Mouse (Mus musculus) myocyte (in vitro differentiated cells): ENCODE measurements around the gene Slc15a4. TPM values are rescaled to one million over a fixed set of nuclear protein-coding genes. Genes with fewer than 3 reads are reported as not detected.

Source experiments
- H3K27me3 ChIP-seq: one replicate; pipeline ENCODE4 v1.6.1; 2011; ENCODE audit not compliant: control insufficient read depth, insufficient read depth, insufficient read length
- H3K36me3 ChIP-seq: one replicate; pipeline ENCODE4 v1.6.1; 2011; ENCODE audit not compliant: control insufficient read depth, insufficient read depth
- H3K4me2 ChIP-seq: one replicate; pipeline ENCODE4 v1.6.1; 2011; ENCODE audit warnings: low read depth, control low read depth
- H3K4me3 ChIP-seq: one replicate; pipeline ENCODE4 v1.5.1; 2011; ENCODE audit warnings: mild to moderate bottlenecking, control low read depth, moderate library complexity
- H3K79me2 ChIP-seq: one replicate; pipeline ENCODE4 v1.6.1; 2011; ENCODE audit not compliant: control insufficient read depth, insufficient read depth
- H3ac ChIP-seq: one replicate; pipeline ENCODE4 v1.6.1; 2011; ENCODE audit not compliant: control insufficient read depth, insufficient read length
- CEBPB ChIP-seq: IDR thresholded peaks from 2 replicates; pipeline ENCODE4 v1.6.1; 2011; ENCODE audit warnings: mild to moderate bottlenecking, moderate library complexity; ENCODE audit not compliant: poor library complexity, insufficient read depth, severe bottlenecking
- E2F4 ChIP-seq: IDR thresholded peaks from one replicate; pipeline ENCODE4 v1.6.1; 2011; ENCODE audit warnings: mild to moderate bottlenecking, control low read depth, moderate library complexity; ENCODE audit not compliant: insufficient read depth
- MAX ChIP-seq: IDR thresholded peaks from one replicate; pipeline ENCODE4 v1.6.1; 2011; ENCODE audit warnings: low read depth, mild to moderate bottlenecking, control low read depth
- MYOD1 ChIP-seq, 3 experiments: IDR thresholded peaks; one replicate each; pipeline ENCODE4 v1.6.1; 2011; ENCODE audit warnings: control low read depth in 2 of 3, low read depth in 2 of 3, mild to moderate bottlenecking in 2 of 3, moderate library complexity in 1 of 3; ENCODE audit not compliant: insufficient read length in 2 of 3, control insufficient read depth in 1 of 3
- MYOG ChIP-seq, 3 experiments: IDR thresholded peaks; one replicate each; pipeline ENCODE4 v1.6.1; 2011; ENCODE audit warnings: control low read depth in 2 of 3, low read depth in 2 of 3, mild to moderate bottlenecking in 2 of 3; ENCODE audit not compliant: insufficient read length in 2 of 3, control insufficient read depth in 1 of 3, insufficient read depth in 1 of 3
- POLR2A ChIP-seq: IDR thresholded peaks from one replicate; pipeline ENCODE4 v1.6.1; 2011; ENCODE audit warnings: low read depth, mild to moderate bottlenecking, control low read depth, moderate library complexity; ENCODE audit not compliant: insufficient read length
- POLR2AphosphoS2 ChIP-seq: IDR thresholded peaks from one replicate; pipeline ENCODE4 v1.6.1; 2011; ENCODE audit warnings: low read depth, control low read depth; ENCODE audit not compliant: insufficient read length
- REST ChIP-seq: IDR thresholded peaks from one replicate; pipeline ENCODE4 v1.6.1; 2011; ENCODE audit warnings: mild to moderate bottlenecking, control low read depth, moderate library complexity; ENCODE audit not compliant: insufficient read depth, insufficient read length
- SRF ChIP-seq: IDR thresholded peaks from one replicate; pipeline ENCODE4 v1.6.1; 2011; ENCODE audit warnings: low read depth; ENCODE audit not compliant: control insufficient read depth, insufficient read length
- TCF12 ChIP-seq: IDR thresholded peaks from one replicate; pipeline ENCODE4 v1.6.1; 2011; ENCODE audit warnings: mild to moderate bottlenecking, control low read depth; ENCODE audit not compliant: poor library complexity, insufficient read depth, severe bottlenecking
- TCF3 ChIP-seq: IDR thresholded peaks from one replicate; pipeline ENCODE4 v1.6.1; 2011; ENCODE audit warnings: low read depth, control low read depth; ENCODE audit not compliant: insufficient read length
- USF1 ChIP-seq: IDR thresholded peaks from one replicate; pipeline ENCODE4 v1.6.1; 2011; ENCODE audit warnings: low read depth, mild to moderate bottlenecking, control low read depth, moderate library complexity
- polyA plus RNA-seq: library from polyadenylated mRNA; unstranded; fragments of >200 nt; fragmentation: generic; extraction: Trizol; gene quantifications from one replicate; pipeline ENCODE4 v1.2.1, GENCODE M21; 2012; ENCODE audit warnings: missing spikeins

Gene Slc15a4
- polyA plus RNA-seq, 1 experiment, result 69.6 TPM

GRCm38 (mm10) chr5:127611881-127612280, 20.8 kb downstream of the Slc15a4 start:
- Histone ChIP-seq H3K27me3 (no peaks in the 10 kb centered on the region), H3K36me3 (no peaks in the 10 kb centered on the region), H3ac (no peak overlapping the region), H3K4me3 (no peak overlapping the region), H3K79me2 (peaks cover 95% of the 10 kb centered on the region), H3K4me2 (peak overlapping the region; percentile 61)
- no peak for TF ChIP-seq CEBPB
- TF ChIP-seq USF1, result no peak
- TF ChIP-seq E2F4, result no peak
- TF ChIP-seq TCF3, result no peak
- TF ChIP-seq MAX, result no peak
- TF ChIP-seq MYOG (IDR thresholded peaks at IDR 0.05; ENCODE audit: control insufficient read depth in 1 of 3, insufficient read depth in 1 of 3, insufficient read length in 2 of 3, low read depth in 2 of 3), result no peak
- no peak for TF ChIP-seq TCF12
- TF ChIP-seq SRF, result no peak
- TF ChIP-seq POLR2A, result no peak
- TF ChIP-seq REST, result no peak
- no peak for TF ChIP-seq POLR2AphosphoS2
- no peak for TF ChIP-seq MYOD1 (IDR thresholded peaks at IDR 0.05; ENCODE audit: control insufficient read depth in 1 of 3, insufficient read length in 2 of 3, low read depth in 2 of 3)

GRCm38 (mm10) chr5:127610787-127611509, 21.7 kb downstream of the Slc15a4 start:
- Histone ChIP-seq H3K4me2 (peak overlapping the region; percentile 61), H3ac (no peak overlapping the region), H3K36me3 (peaks cover 7% of the 10 kb centered on the region), H3K27me3 (no peaks in the 10 kb centered on the region), H3K4me3 (no peak overlapping the region), H3K79me2 (peaks cover 93% of the 10 kb centered on the region)
- TF ChIP-seq TCF3 (no peak), CEBPB (no peak), USF1 (peak; percentile 76), E2F4 (no peak), TCF12 (no peak), SRF (no peak), POLR2AphosphoS2 (no peak), MYOD1 (IDR thresholded peaks at IDR 0.05; ENCODE audit: control insufficient read depth in 1 of 3, insufficient read length in 2 of 3, low read depth in 2 of 3) (peak in 1 of 3 experiments; percentile 51), MAX (no peak), MYOG (IDR thresholded peaks at IDR 0.05; ENCODE audit: control insufficient read depth in 1 of 3, insufficient read depth in 1 of 3, insufficient read length in 2 of 3, low read depth in 2 of 3) (peak in 2 of 3 experiments; percentile 7 to 60), POLR2A (no peak), REST (no peak)

- no peak overlapping the region for H3ac ChIP-seq
- peaks cover 7% of the 10 kb centered on the region for H3K36me3 ChIP-seq
- no peak for TF ChIP-seq MYOD1 (IDR thresholded peaks at IDR 0.05; ENCODE audit: control insufficient read depth in 1 of 3, insufficient read length in 2 of 3, low read depth in 2 of 3)
- TF ChIP-seq POLR2A, result no peak
- no peak for TF ChIP-seq TCF12
- no peak for TF ChIP-seq TCF3
- no peak for TF ChIP-seq E2F4
- TF ChIP-seq POLR2AphosphoS2, result no peak
- no peak for TF ChIP-seq REST
- no peak for TF ChIP-seq MAX
- no peak for TF ChIP-seq USF1
- no peak for TF ChIP-seq MYOG (IDR thresholded peaks at IDR 0.05; ENCODE audit: control insufficient read depth in 1 of 3, insufficient read depth in 1 of 3, insufficient read length in 2 of 3, low read depth in 2 of 3)
- TF ChIP-seq CEBPB, result no peak
- TF ChIP-seq SRF, result no peak
- no peak overlapping the region for H3K4me2 ChIP-seq
- H3K27me3 ChIP-seq, result no peaks in the 10 kb centered on the region
- H3K4me3 ChIP-seq, result no peak overlapping the region
- peaks cover 84% of the 10 kb centered on the region for H3K79me2 ChIP-seq
Observed at GRCm38 (mm10) chr5:127609191-127609714, 23.4 kb downstream of the Slc15a4 start.

GRCm38 (mm10) chr5:127607507-127607906, 25.2 kb downstream of the Slc15a4 start:
- H3K4me2 ChIP-seq, result no peak overlapping the region
- no peaks in the 10 kb centered on the region for H3K27me3 ChIP-seq
- H3K4me3 ChIP-seq, result no peak overlapping the region
- H3K79me2 ChIP-seq, result peaks cover 67% of the 10 kb centered on the region
- H3K36me3 ChIP-seq, result peaks cover 7% of the 10 kb centered on the region
- TF ChIP-seq POLR2A (no peak), SRF (no peak), TCF3 (no peak), E2F4 (no peak), MYOD1 (IDR thresholded peaks at IDR 0.05; ENCODE audit: control insufficient read depth in 1 of 3, insufficient read length in 2 of 3, low read depth in 2 of 3) (no peak), CEBPB (no peak), MYOG (IDR thresholded peaks at IDR 0.05; ENCODE audit: control insufficient read depth in 1 of 3, insufficient read depth in 1 of 3, insufficient read length in 2 of 3, low read depth in 2 of 3) (no peak), TCF12 (no peak), USF1 (no peak), REST (no peak), MAX (no peak), POLR2AphosphoS2 (no peak)
- H3ac ChIP-seq, result no peak overlapping the region
